9 mouse cellular contexts compared by ENCODE assay signal in genomic region chr4:101265523-101265922, GRCm38 (mm10). TPM values are rescaled to one million over a fixed set of nuclear protein-coding genes. Genes with fewer than 3 reads are reported as not detected.
DNase-seq lines count a peak whose midpoint lies in the region; ATAC-seq and TF ChIP-seq lines count a peak whose summit lies in the region.
"Had no signal": no experiment of that assay in that cellular context is flagged by ENCODE, and none has a peak within 500 bp of the region (broad histone marks: within the 10 kb centered on the region; RNA-seq: fewer than 3 reads in every experiment).

No protein-coding gene starts in this region.

- TF ChIP-seq POLR2A in myocyte (IDR thresholded peaks at IDR 0.05; ENCODE audit: insufficient read length, low read depth): no peak

- H3K4me2 ChIP-seq in kidney, postnatal 0 days (ENCODE audit: low read length): peak overlapping the region; percentile 83
- H3K4me2 ChIP-seq in hindbrain, embryonic 16.5 days (ENCODE audit: low read length): peak overlapping the region; percentile 73
- H3K4me2 ChIP-seq in myocyte (ENCODE audit: low read depth): peak overlapping the region; percentile 50

- no peak overlapping the region for H3K27ac ChIP-seq in kidney, postnatal 0 days
- H3K27ac ChIP-seq in hindbrain, embryonic 16.5 days (ENCODE audit: low read depth, low read length): no peak overlapping the region
- H3K27ac ChIP-seq: macrophage had no signal

- 32% methylated on average over 6 of the region's 7 CpGs for WGBS in kidney, postnatal 0 days
- 30% methylated on average over 6 of the region's 7 CpGs for WGBS in hindbrain, embryonic 16.5 days

- H3K9me3 ChIP-seq in kidney, postnatal 0 days (replicated peaks; ENCODE audit: low read length): no peaks in the 10 kb centered on the region
- no peaks in the 10 kb centered on the region for H3K9me3 ChIP-seq in hindbrain, embryonic 16.5 days (ENCODE audit: control insufficient read depth, low read length)

- DNase-seq in kidney, postnatal 0 days (ENCODE audit: low spot score): peak; percentile 22
- DNase-seq in kidney, adult 18-20 months: no peak
- peak; percentile 13 for DNase-seq in embryo, embryonic 11 days
- no peak for DNase-seq in ovary, adult 18-20 months (ENCODE audit: low spot score)
- no peak for DNase-seq in adrenal gland, postnatal 25 days

- no peak for TF ChIP-seq CTCF in kidney, postnatal 0 days (IDR thresholded peaks at IDR 0.05; ENCODE audit: low read depth)

- peaks cover 38% of the 10 kb centered on the region for H3K79me2 ChIP-seq in myocyte (ENCODE audit: control insufficient read depth, insufficient read depth)

- H3ac ChIP-seq in myocyte (ENCODE audit: control insufficient read depth, insufficient read length): peak overlapping the region; percentile 89

- no peaks in the 10 kb centered on the region for H3K36me3 ChIP-seq in kidney, postnatal 0 days (ENCODE audit: insufficient read depth, low read length)
- no peaks in the 10 kb centered on the region for H3K36me3 ChIP-seq in hindbrain, embryonic 16.5 days (ENCODE audit: control insufficient read depth, insufficient read depth, low read length)
- H3K36me3 ChIP-seq in myocyte (ENCODE audit: control insufficient read depth, insufficient read depth): no peaks in the 10 kb centered on the region

- no peak overlapping the region for H3K9ac ChIP-seq in kidney, postnatal 0 days (ENCODE audit: low read depth, low read length)
- H3K9ac ChIP-seq in hindbrain, embryonic 16.5 days (ENCODE audit: low read depth, low read length): 0 out of 2 replicates have a peak overlapping the region, but pooled peaks have one; percentile 97

- peaks cover 7% of the 10 kb centered on the region for H3K4me1 ChIP-seq in kidney, postnatal 0 days (replicated peaks; ENCODE audit: insufficient read depth, low read length)
- peaks cover 3% of the 10 kb centered on the region; the same call in 1 of the 2 replicates for H3K4me1 ChIP-seq in hindbrain, embryonic 16.5 days (ENCODE audit: control insufficient read depth, insufficient read depth, low read depth, low read length)

- H3K27me3 ChIP-seq in kidney, postnatal 0 days (ENCODE audit: insufficient read depth, low read length): no peaks in the 10 kb centered on the region
- H3K27me3 ChIP-seq in hindbrain, embryonic 16.5 days (replicated peaks; ENCODE audit: control insufficient read depth, insufficient read depth, low read length): no peaks in the 10 kb centered on the region
- no peaks in the 10 kb centered on the region for H3K27me3 ChIP-seq in myocyte (ENCODE audit: control insufficient read depth, insufficient read depth, insufficient read length)

- H3K4me3 ChIP-seq in kidney, postnatal 0 days (replicated peaks; ENCODE audit: low read depth, low read length): peak overlapping the region; percentile 96
- peak overlapping the region; percentile 99 for H3K4me3 ChIP-seq in hindbrain, embryonic 16.5 days (ENCODE audit: low read length)
- peak overlapping the region; percentile 57 for H3K4me3 ChIP-seq in myocyte

- no peak for ATAC-seq in kidney, postnatal 0 days (replicated peaks; ENCODE audit: low FRiP score, low read depth)
- ATAC-seq in hindbrain, embryonic 16.5 days: 0 out of 2 replicates have a peak, but pooled peaks have one; percentile 25
- ATAC-seq in inflammation-experienced regulatory T-cells, adult 6 months: no peak

TF ChIP-seq in myocyte, 11 proteins besides CTCF, POLR2A, EP300 and RAD21:
- TF ChIP-seq REST (IDR thresholded peaks at IDR 0.05; ENCODE audit: insufficient read depth, insufficient read length) (no peak), MAX (IDR thresholded peaks at IDR 0.05; ENCODE audit: low read depth) (no peak), CEBPB (IDR thresholded peaks at IDR 0.05; ENCODE audit: insufficient read depth, poor library complexity, severe bottlenecking) (no peak), TCF12 (IDR thresholded peaks at IDR 0.05; ENCODE audit: insufficient read depth, poor library complexity, severe bottlenecking) (no peak)
TF ChIP-seq in myocyte: peak in this region for 0.

RNA-seq across cellular contexts. Expression of gene Jak1, which starts 0.4 kb away (rescaled TPM):
- polyA plus RNA-seq in kidney, postnatal 0 days (2015; fragmentation: Nextera tagmentation; extraction: Ambion mirVana): 71.9 and 78.9 TPM in 2 replicates
- 89.4 and 103 TPM in 2 replicates for polyA plus RNA-seq in hindbrain, embryonic 16.5 days (2015; fragmentation: Nextera tagmentation; extraction: Ambion mirVana)
- 33.5 TPM for polyA plus RNA-seq in myocyte (2012; fragmentation: generic; extraction: Trizol)
- polyA plus RNA-seq in inflammation-experienced regulatory T-cells, adult 6 months (2017; shearing (Covaris generic)): 100 to 1,000 TPM; 317 to 371 (median 344) TPM
- total RNA-seq in adrenal gland, postnatal 25 days (2021): 140 and 142 TPM in 2 replicates

Comparison
In these comparisons a context has a peak if more than half of its experiments do, and no peak if none do; other contexts are left out.
1. DNase-seq: peak in kidney, postnatal 0 days (single experiment) and embryo, embryonic 11 days (single experiment); none in kidney, adult 18-20 months (single experiment), ovary, adult 18-20 months (single experiment) and adrenal gland, postnatal 25 days (single experiment).
2. Peak in every context shown above with its lines, with median percentiles within 50 percentile points of each other: H3K4me2 ChIP-seq and H3K4me3 ChIP-seq.